Mouse (Mus musculus): Measurements from ENCODE around the gene Zfp507.

GRCm38 (mm10) chr7:35741858-35742257, 60.9 kb downstream of the Zfp507 start:
- no peak for TF ChIP-seq CTCF (IDR thresholded peaks at IDR 0.05; ENCODE audit: low read depth)
- TF ChIP-seq EP300 (IDR thresholded peaks at IDR 0.05; ENCODE audit: low read depth) = no peak

Data from liver, postnatal 0 days (tissue).